Mouse (Mus musculus) urinary bladder, postnatal 14 days (tissue): ENCODE data around the gene Lrmda.
A peak's percentile ranks its signal among the peaks of the same experiment; 100 is the strongest.
"Not testable (repeated sequence)": the region's sequence is repeated elsewhere in the genome, so short reads cannot be mapped to it uniquely, and the experiment has no call there.

ENCODE experiments used
- DNase-seq: peaks from one replicate; pipeline ENCODE4 v3.0.0; 2021; ENCODE audit warnings: low spot score

The Lrmda gene

DNA sequence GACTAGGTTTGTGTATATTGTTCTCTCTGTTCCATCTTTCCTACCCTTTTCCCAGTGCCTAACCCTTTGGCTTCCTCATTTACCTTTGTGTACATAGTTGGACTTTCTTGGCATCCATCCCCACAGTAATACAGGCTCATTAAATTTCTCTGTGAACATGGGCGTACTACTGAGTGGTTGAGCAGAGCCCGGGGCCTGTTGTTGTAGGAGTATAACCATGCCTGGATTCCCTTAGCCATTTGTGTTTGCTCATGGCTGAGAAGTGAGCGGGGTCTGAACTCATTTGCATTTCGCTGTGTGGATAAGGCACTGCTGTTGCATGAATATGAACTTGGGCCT is 568.4 kb downstream of the Lrmda start:
- no peak for DNase-seq

- DNase-seq, result not testable (repeated sequence)
These were observed 568.9 kb downstream of the Lrmda start for GRCm38 (mm10) chr14:22588394-22588793.

DNA sequence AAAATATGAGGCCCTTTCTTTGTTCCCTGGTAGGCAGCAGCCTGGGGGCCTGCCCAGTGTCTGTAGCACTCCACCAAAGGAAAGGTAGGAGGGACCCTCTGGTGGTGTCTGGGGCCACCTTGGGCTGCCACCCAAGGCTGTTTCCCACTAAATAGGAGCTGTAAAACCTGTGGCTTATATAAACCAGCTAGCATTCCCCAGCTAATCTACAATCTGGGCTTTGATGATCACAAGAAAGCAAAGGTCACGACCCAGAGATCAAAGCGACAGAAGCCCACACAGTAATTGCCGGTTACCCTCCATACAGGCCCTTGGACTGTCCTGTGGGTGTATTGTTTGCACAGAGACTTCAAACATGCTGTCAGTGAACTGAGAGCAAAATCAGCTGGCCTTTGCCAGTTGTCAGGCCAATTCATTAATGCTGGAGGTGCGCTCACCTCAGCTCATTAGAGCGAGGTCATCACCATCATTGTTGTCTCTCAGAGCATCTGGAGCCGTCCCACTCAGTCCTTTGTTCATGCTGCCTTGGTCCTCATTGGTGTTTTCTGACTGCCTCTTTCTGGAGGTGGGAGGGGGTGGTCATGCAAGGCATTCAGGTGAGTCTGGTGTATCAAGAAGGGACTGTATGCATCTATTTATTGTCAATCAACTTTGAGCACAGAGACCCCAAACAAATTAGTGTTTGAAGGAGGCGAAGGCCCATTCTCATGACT is 570.1 kb downstream of the Lrmda start:
- no peak for DNase-seq

DNA sequence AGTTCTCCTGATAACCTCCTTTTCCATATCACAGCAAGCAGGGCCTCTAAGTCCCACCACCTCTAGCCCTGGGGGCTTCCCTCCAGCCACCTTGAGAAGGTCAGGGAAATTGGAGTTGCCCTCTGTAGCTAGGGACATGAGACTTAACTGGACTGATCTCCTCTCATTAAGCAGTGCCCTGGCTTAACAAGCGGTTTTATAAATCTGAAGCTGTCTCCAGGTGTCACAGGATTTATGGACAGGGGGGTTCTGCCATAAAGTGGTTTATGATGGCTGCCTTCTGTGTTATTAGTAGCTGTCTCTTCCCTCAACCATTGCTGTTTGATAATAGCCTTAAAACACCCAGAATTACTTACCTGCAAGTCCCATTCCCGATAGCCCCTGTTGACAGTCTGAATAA is 571.7 kb downstream of the Lrmda start:
- no peak for DNase-seq

- no peak for DNase-seq
These were observed 578.0 kb downstream of the Lrmda start for GRCm38 (mm10) chr14:22597508-22597907.

DNA sequence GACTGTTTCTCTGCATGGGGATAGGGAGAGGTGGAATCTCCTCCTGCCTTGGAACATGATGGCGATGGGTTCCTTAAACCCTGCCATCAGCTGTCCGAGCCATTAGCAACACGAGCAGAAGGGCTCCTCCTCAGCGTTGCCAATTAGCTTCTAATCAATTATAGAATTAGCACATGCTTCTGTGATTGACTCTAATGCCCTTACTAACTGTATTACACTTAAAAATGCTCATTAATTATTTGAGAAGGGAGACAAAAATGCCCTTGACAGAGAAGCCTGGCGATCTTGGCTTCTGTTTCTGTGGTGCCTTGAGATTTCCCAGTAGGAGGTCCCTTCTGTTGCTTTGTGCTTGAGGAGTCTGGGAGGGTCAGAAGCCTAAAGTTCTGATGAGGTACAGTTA is 579.1 kb downstream of the Lrmda start:
- DNase-seq, result no peak

- DNase-seq, result no peak
These were observed 580.7 kb downstream of the Lrmda start for GRCm38 (mm10) chr14:22600166-22600565.

DNA sequence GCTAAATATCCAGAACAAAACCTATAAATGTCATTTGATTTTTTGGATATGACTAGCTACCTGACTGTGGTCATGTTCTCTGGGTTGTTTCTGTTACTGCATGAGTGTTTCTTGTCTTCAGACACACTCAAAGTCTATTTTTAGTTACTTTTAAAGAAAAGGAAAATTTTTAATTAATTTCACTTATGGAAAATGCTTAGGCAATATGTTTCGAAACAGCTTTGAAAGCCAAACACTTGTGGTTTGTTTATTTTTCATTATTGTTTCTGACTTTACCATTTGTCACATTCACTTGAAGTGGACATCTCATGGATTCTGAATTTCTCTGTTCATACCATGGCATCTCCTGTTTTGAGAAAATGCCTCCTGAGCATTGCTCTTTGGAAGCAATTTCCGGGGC is 582.8 kb downstream of the Lrmda start:
- no peak for DNase-seq

DNA sequence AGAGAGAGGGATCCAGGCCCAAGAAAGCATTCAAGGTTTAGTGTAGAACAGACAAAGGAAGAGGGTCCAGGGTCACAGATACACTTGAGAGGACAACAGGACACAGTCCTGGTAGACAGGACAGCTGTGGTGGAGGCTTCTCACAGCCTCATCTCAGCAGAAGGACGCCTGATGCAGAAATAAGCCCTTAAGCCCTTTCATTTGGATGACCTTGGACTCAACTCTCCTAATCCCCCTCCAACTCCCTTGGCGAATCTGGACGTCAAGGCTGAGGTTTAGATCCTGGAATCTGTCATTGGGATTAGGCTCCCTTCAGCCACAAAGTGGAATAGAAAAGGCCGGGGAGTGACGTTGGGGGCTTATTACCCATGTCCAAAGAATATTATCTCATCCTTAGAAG is 589.1 kb downstream of the Lrmda start:
- DNase-seq, result no peak

GRCm38 (mm10) chr14:22609261-22610245 is 590.0 kb downstream of the Lrmda start:
- no peak for DNase-seq

GRCm38 (mm10) chr14:22611011-22611410 is 591.5 kb downstream of the Lrmda start:
- DNase-seq, result no peak

GRCm38 (mm10) chr14:22620191-22620590 is 600.7 kb downstream of the Lrmda start:
- DNase-seq, result no peak

- DNase-seq, result no peak
These were observed 602.4 kb downstream of the Lrmda start for GRCm38 (mm10) chr14:22621941-22622340.

GRCm38 (mm10) chr14:22627105-22627829 is 607.8 kb downstream of the Lrmda start:
- DNase-seq, result peak; percentile 45

DNA sequence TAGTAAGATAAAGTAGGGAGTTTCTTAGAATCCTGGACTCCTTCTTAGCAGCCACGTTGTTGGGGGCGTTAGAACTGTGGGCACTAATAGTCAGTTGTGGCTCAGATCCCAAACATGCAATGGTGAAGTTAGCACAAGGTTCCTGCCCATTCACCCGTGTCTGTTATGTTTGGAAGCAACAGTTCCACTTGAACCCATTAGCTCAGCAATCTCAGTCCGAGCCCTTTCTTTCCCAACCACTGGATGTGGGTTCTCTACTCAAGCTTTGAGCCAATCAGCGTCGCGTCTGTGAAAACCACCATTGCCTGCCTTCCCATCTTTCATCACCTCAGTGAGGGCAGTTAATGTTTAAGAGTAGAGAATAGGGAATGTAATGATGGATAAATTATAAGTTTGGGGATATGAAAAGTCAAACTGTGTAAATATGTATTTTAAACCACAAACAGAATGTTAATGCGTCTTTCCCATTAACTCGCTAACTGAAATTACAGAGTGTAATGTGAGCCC is 610.9 kb downstream of the Lrmda start:
- DNase-seq, result no peak

- DNase-seq, result no peak
These were observed 614.1 kb downstream of the Lrmda start for GRCm38 (mm10) chr14:22633612-22634011.

GRCm38 (mm10) chr14:22643494-22643893 is 624.0 kb downstream of the Lrmda start:
- DNase-seq, result no peak

GRCm38 (mm10) chr14:22647879-22648611 is 628.5 kb downstream of the Lrmda start:
- DNase-seq, result peak; percentile 55

GRCm38 (mm10) chr14:22649411-22649911 is 629.9 kb downstream of the Lrmda start:
- no peak for DNase-seq

- peak; percentile 74 for DNase-seq
These were observed 630.8 kb downstream of the Lrmda start for GRCm38 (mm10) chr14:22649985-22650984.
